Mouse (Mus musculus) kidney, postnatal 25 days (tissue): ENCODE measurements around the gene Dusp3.
A peak's percentile ranks its signal among the peaks of the same experiment; 100 is the strongest.
"Not testable (repeated sequence)": the region's sequence is repeated elsewhere in the genome, so short reads cannot be mapped to it uniquely, and the experiment has no call there.

Experiments used
- DNase-seq, 2 experiments: peaks; one replicate each; pipeline ENCODE4 v3.0.0; 2021; ENCODE audit warnings: mixed read lengths in 2 of 2

Gene Dusp3

DNA sequence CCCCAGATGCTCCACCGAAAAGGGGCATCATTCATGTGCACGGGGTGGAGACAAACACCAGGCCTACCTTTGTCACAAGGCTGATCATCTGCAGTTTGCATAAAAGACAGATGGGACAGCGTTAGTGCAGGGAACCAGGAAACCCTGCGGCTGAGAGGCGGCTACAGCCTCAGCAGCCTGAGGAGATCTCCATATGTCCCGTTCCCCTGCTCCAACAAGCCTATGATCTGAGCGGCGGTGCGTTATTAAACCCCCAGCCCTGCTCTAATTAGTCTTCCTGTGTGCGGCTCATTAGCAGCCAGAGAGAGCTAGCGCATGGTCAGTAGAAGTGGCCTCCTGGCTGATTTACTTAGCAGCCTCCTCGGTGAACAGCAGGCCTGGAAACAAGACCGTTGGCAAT is 23.3 kb upstream of the Dusp3 start:
- DNase-seq, result no peak

DNA sequence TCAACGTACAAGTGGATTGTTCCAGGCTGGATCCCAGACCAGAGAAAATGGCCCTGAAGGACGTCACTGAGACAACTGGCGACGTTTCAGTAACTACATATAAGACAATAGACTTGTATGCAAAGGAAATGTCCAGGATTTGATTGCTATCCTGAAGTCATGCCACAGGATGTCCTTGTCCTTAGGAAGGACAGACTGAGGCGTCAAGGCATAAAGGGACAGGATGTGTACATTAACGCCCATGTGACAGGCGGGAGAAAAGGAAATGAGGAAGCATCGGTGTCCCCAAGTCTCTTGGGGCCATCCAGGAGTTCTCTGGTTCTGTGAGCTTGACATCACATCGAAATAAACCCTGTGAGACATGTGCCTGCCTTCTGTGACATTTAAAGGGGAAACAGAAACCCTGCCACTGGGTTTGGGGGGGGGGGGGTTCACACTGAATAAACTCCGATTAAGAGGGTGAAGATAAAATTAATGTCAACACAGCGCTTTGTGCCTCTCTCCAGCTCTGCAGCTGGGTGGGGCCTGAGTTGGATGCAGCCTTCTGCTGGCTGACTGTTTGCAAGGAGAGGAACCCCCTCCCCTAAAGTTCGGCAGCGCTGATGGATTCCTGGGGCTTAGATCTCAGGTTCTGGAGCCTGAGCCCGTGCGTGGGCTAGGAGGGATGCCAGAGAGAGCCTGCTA is 22.3 kb upstream of the Dusp3 start:
- no peak for DNase-seq

DNA sequence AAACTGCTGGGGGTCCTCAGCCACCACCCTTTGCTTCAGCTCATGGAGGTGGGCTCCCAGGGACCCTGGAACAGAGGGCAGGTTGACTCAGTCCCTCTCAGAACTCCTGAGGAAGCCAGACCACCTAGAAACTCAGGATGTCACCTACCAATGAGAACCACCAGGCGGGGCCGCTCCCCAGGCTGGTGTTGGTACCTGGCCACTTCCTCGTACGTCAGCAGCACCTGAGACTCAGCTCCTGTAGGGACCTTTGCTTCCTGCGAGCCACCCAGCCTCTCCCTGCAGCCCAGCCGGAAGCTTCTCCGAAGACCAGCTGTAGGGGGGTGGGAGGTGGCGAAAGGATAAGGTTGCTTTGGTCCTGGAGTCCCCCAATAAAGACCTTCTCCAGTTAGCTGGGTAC is 21.6 kb upstream of the Dusp3 start:
- no peak for DNase-seq

DNA sequence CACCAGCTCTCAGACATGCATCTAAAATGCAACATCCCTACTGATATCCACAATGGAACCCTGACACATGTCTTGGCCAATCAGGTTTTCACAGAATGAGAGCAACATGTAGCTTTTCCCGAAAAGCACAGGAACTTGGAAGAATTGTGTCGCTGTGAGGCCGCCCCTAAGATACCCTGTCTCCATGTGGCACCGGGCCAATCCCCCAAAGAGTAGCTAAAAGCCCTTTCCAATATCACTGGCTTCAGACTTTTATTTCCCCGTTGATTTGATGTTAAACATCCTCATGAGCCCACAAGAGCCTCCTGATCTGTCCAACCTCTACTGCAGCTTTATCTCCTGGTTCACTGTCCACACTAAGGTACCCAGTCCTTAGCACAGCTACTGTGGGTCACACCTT is 19.9 kb upstream of the Dusp3 start:
- no peak for DNase-seq

DNA sequence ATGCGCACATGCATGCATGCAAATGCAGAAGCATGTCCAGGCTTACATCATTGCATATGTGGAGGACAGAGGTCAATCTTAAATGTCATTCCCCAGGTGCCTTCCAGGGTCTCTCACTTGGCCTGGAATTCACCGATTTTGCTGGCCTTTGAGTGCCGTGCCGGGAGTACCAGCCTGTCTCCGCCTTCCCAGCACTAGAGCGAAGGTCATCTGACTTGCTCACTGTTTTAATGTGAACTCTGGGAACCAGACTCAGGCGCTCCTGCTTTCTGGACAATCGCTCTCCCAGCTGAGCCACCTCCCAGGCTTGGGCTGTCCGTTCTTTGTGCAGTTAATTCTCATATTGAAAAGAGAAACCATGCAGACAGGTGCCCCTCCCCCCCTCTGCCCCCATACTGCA is 19.5 kb upstream of the Dusp3 start:
- DNase-seq, result no peak

DNA sequence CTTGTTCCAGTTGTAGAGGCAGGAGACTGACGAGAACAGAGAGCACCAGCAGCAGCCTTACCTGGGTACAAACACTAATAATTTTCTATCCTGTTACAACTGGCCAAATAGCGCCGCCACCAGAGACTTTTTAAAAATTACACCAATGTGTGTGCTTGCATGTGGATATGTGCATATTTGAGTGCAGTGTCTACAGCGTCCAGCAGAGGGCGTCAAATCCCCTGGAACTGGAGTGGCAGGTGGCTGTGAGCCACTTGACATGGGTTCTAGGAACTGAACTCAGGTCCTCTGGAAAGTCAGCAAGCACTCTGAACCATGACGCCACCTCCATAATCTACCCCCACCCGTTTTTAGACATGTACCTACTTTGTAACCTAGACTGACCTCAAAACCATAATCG is 17.4 kb upstream of the Dusp3 start:
- DNase-seq, result no peak

DNA sequence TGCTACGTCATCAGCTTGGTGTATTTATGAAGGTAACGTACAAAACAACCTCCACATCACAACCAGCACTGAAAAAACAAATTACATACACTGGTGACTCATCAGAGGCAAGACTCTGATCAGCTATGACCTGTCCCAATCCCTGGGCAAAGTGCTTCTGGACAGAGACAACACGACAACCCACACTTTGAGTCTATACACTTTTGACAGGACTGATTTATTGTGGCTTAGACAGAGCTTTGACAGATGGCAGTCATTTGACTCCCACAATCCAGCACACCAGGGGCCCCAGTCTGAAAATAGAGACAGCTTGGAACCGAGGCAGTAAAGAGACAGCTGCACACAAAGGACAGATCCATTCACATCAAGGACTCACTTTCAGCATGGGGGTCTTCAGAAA is 12.7 kb upstream of the Dusp3 start:
- no peak for DNase-seq

DNA sequence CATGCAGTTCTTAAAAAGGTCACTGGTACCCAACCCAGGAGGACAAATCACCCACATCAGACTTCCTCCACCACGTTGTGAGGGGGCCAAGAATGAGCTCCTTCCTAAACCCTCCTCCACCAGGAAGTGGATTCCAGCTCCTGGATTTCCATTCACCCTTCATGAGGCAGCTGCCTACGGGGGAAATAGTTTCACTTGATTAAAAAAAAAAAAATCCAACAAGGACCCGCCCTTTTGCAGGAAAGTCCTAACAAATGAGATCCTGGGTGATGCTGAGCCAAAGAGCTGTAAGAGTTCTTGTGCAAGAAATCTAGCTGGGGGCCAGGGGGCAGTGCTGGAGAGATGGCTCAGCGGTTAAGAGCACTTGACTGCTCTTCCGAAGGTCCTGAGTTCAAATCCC is 11.4 kb upstream of the Dusp3 start:
- peak; percentile 23 to 60 for DNase-seq

DNA sequence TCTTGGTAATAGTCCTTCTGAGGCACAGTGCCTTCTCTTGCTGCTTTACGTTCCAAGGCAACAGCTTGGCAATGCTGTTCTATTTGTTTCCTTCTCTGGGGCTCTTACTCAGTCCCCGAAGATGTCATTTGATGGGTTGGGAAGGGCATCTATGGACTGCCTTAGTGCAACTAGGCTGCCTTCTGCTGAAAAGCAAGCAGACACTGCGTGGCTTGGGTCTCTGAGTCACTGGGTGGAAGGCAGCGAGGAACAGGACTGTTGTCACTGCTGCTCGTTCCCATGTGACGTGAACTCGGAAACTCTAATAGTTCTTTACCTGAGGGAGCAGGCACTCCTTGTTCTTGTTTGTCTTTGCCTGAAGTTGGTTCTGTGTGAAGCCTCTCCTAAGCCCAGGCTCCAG is 9.1 kb upstream of the Dusp3 start:
- no peak for DNase-seq

DNA sequence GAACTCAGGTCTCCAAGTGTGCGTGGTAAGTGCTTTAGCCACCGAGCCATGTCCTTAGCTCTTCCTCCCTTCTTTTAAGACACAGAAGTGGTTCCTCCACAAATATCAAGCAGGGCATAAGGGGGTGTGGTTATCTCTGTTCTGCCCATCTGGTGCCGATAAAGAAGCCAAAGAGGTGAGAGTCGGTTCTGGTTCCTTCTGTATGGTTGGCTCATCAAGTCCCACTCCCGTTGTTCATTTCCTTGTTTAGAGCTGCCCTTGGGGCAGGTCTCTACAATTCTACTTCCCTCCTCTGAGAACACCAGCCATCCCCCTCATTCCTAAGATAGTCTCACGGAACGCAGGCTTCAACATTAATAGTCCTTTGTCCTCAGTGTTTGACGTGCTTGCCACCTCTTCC is 7.3 kb upstream of the Dusp3 start:
- DNase-seq, result no peak

DNA sequence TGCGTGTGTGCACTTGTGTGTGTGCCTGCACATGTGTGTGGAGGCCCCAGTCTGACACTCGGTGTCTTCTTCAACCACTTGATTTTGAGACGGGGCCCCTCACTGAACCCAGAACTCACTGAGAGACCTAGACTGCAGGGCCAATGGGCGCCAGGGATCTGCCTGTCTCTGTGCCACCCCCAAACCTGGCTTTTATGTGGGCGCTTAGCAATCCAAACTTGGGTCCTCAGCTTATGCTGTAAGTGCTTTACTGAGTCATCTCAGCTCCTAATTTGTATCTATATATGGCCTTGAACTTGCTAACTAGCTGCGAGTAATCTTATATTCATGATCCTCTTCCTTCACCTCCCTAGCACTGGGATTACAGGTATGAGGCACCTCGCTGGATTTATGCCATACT is 5.6 kb upstream of the Dusp3 start:
- DNase-seq, result no peak

DNA sequence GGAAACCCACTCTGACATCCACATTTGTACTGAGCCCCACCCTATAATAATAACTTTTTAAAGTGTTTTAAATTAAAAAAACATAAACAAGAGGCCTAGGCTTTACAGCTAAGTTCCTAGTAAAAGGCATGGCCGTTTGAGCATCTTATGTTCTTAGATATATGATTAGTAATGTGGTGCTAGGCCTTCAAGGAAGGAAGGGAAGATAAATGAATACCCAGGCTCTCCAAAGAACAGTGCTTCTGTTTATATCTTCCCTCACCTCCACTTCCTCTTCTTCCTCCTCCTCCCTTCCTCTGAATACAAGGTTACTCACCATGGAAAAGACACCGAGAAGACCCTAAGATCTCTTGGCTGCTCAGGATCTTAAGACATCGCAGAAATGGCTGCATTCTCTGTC is 5.0 kb upstream of the Dusp3 start:
- DNase-seq, result no peak

DNA sequence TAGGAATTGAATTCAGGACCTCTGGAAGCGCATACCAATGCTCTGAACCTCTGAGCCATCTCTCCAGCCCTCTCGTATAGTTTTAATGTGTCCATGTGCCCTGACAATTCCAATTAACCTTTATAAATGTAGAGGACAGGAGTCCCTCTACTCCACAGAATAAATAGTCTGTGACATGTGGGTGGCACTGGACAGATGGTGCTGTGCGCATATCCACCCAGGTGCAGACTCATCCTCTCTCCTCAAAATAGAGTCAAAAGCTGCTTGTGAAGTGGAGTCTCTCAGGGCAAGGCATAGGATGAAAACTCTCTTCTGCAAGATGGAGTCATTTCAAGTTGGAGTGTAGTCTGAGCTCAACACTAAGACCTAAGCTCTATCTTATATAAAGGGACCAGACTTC is 3.4 kb upstream of the Dusp3 start:
- DNase-seq, result no peak

DNA sequence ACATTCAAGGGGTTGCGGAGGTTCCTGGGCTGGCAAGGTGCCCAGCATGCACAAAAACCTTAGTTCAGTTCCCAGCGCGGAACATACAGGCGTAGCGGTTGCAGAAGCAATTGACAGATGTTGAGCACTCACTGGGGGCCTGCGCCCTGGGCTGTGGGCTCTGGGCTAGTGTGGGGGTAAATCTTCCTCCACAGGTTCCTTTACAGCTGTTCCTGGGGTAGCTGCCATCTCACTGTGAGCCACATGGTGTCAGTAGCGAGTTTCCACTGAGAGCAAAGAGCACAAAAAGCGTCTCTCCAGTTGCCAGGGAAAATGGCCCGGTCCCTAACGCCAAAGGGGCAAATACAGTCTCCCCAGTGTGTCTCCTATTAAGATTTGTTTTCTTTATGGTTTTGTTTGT is 823 bp downstream of the Dusp3 start:
- DNase-seq, result peak; percentile 88 to 91

DNA sequence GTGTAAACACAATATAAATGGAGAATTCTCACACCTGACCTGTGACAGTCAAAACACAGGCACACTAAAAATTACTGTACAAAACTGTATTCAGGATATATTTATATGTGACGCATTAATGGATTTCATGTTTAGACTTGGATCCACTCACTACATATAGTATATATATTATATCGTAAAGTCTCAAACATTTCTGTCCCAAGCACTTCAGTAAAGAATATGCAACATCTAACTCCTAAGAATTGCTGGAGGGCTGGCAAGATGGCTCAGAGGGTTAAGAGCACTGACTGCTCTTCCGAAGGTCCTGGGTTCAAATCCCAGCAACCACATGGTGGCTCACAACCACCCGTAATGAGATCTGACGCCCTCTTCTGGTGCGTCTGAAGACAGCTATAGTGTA is 1.4 kb downstream of the Dusp3 start:
- not testable (repeated sequence) for DNase-seq

DNA sequence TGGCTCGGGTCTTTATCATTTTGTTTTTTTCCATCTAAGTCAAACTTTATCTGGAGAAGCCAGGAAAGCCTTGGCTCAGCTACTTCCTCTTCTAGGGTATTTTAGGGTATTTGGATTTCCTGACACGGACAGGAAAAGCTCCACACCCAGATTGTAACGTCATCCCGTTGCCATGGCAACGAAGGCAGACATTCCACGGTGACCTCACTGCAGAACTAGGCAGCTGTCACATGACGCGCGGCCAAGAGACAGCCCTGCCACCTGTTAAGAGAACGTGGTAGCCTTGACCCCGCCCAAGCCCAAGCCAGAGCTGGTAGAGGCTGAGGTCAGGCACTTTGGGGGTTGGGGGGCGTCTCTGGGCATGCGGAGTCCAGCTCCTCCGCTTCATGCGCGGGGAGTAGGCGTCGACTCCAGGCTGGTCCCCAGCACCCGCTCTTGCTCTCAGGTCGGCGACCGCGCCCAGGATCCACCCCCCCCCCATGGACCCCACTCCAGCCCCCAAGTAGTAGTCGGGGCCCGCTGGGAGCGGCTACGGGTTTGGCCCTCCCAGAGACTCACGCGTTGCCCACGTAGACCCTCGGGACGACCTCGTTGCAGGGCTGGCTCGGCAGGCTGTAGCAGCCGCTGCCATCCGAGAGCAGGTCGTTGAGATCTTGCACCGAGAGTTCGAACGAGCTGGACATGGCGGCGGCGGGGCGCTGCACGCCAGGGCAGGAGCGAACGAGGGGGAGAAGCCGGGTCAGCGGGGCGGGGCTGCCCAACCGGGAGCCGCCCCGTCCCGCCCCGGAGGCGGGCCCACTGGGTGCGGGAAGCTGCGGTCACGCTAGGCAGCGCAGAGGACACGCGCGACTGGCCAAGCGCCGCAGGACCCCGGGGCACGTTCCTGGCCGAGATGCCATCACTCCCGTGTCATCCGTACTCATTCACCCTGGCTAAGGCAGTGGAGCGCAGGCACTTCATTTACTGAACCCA is 2.5 kb downstream of the Dusp3 start, which contains the start of gene Cfap97d1:
TSS of gene Cfap97d1 (plus strand) at position 226 of the 972 bp plus-strand sequence.
- DNase-seq, result peak; percentile 98

DNA sequence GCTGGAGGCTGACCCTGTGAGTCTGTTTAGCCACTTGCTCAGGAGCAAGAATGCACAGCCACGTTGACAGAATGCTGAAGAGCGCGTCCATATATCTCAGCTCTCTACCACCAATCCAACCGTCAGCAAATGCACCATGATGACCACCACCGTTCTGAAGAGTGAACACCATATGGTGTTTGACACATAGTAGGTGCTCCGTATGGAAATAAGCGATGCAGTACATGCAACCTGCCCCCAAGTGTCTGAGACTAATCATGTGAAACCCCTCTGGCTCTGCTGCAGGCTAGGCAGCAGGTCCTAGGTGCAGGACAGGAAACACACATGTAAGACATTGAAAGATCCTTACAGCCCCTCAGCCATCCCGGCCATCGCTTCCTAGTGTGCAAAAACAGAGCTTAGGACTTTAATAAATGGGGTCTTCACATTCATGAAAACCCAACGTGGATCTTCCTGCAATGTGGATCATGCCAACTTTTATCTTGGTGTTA is 3.3 kb downstream of the Dusp3 start:
- DNase-seq, result no peak

DNA sequence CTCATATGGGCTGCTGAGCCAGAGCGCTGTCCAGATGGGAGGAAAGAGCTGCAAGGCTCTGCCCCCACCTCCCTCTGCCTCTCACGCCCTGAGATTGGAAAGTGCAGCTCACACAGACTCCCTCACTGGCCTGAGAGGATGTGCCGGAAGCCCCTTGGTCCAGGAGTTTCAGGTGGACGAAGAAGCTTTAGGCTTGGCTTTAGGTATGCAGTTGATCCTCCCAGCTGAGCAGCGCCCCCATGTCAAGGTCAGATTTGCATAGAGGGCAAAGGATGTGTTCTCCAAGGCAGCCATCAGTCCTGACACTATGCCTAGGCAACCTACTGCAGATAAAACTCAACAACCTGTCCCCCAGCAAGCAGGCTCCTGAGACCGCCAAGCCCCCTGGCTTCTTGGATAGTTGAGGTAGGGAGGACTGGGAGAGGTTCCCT is 3.8 kb downstream of the Dusp3 start:
- DNase-seq, result peak; percentile 33 to 69

DNA sequence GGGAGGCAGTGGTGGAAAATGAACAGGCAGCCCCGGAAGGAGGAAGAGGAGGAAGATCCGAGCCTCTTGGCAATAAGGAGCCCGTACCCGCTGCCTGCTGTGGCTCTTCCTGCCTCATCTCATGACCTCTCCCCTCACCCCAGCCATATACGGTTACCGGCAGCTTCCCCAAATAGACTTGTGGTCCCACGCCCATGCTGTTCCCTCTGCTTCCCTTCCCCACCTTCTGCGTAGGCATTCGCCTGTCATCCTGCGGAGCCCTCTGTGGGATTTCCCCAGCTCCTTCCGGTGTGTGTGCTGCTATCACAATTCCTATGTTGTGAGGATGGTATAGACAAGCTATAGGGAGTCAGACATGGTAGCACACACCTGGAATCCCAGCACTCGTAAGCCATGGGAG is 5.0 kb downstream of the Dusp3 start:
- DNase-seq, result peak in 1 of 2 experiments; percentile 68

DNA sequence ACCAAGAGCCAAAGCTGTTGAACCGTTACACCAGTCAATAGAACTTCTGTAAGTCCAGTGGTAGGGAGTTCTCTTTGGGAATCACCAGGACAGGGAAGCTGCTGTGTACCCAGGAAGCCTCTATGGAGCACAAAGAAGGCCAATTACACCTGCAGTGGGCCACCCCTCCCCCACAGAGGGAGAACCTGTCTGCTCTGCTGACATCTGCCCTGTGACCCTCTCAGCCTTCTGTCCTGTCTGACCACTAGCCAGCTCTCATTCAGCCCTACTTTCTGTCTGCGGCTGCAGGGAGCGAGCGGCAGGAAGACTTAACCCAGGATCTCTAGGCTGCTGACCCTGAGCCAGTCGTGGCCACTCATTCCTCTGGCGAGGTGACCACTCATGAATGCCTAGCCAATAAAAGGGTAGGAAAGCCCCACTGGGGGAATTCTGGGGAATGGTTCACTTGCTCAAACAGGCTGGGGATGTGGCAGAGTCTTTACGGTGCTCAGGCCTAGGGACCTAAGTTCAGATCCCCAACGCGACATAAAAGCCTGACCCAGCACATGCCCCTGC is 6.1 kb downstream of the Dusp3 start:
- peak in 1 of 2 experiments; percentile 64 for DNase-seq

DNA sequence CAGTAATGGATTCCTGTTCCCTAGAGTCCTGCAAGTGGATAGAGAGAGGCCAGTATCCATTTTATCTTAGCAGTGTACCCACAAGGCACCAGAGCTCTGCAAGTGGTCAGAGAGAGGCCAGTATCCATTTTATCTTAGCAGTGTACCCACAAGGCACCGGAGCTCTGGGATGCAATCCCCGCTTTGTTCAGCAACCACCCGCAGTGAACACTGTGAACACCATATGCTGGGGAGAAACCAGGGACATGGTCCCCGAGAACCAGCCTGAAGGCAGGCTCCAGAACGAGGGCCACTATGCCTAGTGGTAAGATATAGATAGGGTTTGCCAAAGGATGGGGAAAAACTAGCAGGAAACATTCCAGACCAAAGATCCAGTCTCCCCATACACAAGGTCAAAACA is 7.7 kb downstream of the Dusp3 start:
- no peak for DNase-seq

DNA sequence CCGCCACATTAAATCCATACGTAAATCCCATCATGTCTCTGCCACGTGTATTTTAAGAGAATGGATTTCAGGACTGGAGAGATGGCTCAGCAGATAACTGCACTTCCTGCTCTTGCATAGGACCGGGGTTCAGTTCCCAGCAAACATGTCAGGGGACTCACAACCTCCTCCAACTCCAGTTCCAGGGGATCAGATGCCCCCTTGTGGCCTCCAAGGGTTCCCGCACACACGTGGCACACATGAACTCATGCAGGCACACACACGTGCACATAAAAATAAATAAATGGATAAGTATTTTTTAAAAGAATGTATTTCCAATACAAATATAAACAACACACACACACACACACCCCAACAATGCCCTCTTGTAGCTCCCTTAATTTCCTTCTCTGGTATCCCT is 9.9 kb downstream of the Dusp3 start:
- no peak for DNase-seq

DNA sequence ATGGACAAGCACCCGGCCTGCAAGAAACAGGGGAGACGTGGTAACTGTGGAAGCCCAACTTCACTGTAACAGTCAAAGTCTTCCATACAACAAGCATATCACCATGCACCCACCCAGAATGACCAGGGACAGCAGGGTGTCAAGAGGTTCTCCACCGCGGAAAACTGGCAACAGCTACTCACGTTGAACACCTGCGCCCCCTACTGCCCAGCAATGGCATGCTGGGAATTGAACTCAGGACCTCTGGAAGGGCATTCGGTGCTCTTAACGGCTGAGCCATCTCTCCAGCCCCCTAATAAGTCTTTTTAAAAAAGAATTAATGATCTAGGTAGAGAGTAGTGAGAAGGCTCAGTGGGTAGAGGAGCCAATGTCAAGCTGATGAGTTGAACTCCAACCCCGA is 11.9 kb downstream of the Dusp3 start:
- peak in 1 of 2 experiments; percentile 64 for DNase-seq

DNA sequence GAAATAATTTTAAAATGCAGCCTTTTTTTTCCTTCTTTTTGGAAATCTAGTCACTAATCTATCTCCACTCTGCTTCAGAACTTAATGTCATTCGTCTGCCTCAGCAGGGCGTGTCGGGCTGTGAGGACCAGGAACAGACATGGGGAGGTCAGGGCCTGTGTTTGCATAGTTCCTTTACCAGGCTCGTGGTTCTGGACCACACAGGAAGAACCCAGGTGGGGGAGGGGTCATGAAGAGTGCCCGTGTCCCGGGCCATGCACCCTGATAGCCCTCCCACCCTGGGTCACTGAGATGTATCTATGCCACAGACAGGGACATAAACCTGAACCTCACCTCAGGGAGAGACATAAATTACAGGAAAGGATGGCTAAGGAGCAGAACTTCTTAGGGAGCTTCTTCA is 12.6 kb downstream of the Dusp3 start:
- no peak for DNase-seq
